Mouse (Mus musculus): ENCODE measurements around the gene Sugt1.

The Sugt1 gene

DNA sequence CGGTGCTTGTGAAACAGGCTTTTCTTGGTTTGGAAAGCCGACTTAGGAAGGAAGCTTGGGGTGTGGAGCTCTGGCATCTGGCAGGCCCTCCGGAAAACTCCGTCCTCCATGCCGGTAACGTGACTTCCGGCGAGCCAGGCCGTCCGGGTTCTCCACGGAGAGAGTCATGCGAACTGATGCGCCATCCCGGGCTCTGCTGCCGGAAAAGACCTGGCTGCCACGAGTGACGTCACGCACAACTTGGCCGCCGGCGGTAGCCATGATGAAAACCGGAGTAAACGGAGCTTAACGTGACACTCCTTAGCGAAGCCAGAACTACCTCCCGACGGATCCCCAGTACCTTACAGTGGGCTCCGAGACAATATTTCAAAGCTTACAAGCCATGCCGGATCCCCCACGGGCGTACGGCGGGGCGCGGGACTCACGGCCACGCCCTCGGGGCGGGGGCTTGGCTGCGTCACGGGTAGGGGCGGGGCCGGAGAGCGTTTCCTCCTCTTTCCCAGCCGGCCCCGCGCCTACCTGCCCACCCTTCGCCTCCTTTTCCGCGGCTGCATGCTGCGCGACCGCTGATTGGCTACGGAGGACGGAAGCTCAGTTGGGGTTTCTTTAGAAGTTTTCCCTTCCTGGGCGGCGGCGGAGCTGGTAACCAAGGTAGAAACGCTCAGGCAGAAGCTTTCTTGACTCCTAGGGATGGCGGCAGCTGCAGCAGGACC is at the start of gene Sugt1:
TSS of gene Sugt1 (plus strand) at position 553 of the 713 bp plus-strand sequence.
- peak; percentile 95 for DNase-seq (ENCODE audit: low read depth, low spot score)

DNA sequence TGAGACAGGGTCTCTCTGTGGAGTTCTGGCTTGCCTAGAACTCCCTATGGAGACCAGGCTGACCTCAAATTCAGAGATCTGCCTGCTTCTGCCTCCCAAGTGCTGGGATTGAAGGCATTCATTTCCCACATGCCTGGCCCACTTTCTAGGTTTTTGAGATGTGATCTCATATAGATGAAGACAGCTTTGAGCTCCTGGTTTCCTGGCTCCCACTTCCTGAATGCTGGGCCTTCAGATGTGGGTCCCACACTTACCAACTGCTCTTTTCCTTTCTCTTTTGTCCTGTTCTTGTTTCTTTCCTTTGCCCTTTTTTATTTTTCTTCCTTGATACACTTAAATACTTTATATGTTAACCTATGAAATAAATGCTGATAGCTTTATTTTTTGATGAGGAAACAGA is 49.6 kb upstream of the Sugt1 start:
- DNase-seq (ENCODE audit: low read depth, low spot score) = no peak

DNA sequence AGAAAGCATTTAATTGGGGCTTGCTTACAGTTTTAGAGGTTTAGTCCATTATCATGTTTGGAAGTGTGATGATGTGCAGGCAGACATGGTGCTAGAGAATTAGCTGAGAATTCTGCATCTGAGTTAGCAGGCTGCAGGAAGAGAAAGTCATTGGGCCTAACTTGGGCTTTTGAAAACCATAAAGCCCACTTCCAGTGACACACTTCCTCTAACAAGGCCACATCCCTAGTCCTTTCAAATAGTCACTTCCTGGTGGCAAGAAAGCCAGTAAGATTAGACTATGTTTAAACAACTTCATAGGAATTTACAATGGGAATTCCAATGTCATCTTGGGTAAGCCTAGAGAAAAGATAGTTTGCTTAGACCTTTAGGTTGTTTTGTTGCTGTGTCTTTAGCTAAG is 45.9 kb upstream of the Sugt1 start:
- no peak for DNase-seq (ENCODE audit: low read depth, low spot score)

DNA sequence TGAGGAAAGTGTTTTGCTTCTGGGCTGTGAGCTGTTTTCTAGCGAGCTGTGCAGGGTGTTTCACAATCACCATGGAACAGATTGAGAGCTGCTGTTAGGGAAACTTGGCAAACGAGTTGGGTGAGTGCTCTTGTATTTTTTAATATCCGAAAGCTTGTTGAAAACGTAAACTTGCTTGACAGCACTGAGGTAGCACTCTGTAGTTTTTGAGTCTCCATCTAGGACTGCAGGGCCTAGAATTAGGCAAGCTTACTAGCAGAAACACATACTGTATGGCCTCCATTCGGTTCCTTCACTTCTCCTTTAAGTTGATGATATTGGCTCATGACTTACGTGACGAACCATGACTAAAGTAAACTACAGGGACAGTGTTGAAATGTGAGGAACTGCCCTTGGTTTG is 38.1 kb upstream of the Sugt1 start:
- no peak for DNase-seq (ENCODE audit: low read depth, low spot score)

DNA sequence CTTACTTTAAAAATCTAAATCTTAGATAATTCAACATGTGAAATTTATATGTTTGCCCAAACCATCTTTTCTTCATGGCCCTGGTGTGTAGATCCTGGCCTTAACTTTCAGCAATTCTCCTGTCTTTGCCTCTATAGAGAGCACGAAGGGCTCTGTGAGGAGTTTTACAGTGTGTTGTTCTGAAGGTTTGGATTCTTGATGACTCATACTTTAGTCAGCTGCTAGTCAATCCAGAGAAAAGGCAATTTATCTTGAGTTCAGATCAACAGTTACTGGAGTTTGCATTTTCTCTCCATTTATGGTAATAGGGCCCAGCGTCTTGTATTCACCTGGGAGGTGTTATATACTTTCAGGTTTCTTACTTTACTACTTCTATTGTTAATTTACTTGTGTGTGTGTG is 35.6 kb upstream of the Sugt1 start:
- DNase-seq (ENCODE audit: low read depth, low spot score) = no peak

DNA sequence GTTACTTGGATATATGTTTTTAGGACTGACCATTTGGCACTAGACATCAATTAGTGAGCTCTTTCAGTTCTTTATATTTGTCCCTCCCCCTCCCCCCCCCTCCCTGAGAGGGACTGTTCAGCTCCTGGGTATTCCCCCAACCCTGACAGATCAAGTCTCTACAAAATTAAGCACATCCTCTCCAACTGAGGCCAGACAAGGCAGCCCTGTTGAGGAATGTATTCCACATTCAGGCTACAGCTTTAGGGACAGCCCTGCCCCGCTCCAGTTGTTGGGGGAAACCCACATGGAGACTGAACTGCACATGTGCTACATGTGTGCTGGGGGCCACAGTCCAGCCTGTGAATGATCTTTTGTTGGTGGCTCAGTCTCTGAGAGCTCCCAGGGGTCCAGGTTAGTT is 34.6 kb upstream of the Sugt1 start:
- DNase-seq (ENCODE audit: low read depth, low spot score) = no peak

DNA sequence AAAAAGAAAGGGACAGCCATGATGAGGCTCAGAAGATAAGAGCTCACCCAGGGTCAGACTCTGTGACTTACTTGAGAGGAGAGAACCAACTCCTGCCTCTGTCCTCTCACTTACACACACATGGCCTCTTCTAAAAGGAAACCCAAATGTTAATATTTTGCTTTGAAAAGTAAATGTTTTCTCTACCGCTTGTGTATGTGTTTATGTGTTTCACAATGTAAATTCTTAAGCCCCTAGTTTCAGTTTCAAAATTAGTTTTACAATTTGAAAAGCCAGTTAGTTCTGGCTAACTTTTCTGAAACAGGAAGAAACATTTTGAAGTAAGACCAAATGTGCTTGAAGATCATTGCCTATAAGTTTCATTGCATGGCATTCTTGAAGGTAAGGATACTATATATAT is 29.7 kb upstream of the Sugt1 start:
- no peak for DNase-seq (ENCODE audit: low read depth, low spot score)

DNA sequence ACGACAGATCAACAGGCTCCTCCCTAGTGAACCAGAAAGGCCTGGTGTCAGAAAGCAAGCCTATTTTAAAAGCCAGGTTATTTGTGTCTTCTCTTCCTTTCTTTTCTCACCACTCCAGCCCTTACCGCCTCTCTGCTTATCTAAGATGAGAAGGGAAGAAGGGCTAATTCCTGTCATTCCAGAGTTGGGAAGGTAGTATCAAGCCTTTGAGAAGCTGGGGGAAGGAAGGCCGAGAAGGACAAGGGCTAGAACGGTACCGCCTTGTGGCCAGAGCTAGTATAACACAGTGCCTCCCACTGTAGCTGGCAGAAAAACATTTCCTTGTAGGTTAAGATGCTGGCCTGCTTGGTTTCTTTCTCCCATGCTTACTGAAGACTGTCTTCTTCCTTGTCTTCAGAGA is 24.7 kb upstream of the Sugt1 start:
- DNase-seq (ENCODE audit: low read depth, low spot score) = peak; percentile 81

DNA sequence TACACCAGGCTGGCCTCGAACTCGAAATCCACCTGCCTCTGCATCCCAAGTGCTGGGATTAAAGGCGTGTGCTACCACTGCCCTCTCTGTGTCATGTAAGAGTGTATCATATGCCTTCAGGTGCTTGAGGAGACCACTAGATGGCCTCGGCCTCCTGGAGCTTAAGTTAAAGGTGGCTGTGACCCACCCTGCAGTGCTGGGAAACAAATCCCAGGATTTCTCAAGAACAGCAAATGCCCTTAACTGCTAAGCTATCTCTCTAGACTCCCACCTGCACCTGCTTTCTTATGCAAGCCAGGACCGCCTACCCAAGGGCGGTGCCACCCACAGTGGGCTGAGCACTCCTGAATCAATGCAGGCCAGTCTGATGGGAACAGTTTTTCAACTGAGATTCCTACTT is 22.7 kb upstream of the Sugt1 start:
- DNase-seq (ENCODE audit: low read depth, low spot score) = peak; percentile 87

DNA sequence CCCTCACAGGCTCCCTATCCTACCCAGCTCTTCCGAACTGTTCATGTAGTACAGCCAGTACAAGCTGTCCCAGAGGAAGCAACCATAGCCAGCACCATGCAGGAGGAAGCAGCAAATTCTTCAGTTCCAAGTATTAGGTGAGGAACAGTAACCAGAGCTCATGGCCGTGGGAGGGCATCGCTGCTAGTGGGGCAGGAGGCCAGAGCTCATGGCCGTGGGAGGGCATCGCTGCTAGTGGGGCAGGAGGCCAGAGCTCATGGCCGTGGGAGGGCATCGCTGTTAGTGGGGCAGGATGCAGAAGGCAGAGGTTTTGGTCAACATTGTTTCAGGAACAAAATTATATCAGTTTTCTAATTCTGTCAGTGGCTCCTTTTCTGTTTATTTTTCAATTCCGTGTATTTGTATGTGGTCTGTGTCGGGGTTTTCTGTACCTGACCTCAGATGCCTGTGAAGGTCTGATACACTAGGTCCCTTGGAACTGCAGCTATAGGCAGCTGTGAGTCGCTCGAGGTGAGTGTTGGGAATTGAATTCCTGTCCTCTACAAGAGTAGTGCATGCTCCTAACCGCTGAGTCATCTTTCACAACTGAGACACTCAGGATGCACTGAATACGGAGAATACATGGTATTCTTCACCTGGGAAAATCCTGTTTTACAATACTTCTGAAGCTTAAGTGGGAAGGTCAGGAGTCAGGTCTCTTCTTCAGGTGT is 13.9 kb upstream of the Sugt1 start:
- no peak for DNase-seq (ENCODE audit: low read depth, low spot score)

DNA sequence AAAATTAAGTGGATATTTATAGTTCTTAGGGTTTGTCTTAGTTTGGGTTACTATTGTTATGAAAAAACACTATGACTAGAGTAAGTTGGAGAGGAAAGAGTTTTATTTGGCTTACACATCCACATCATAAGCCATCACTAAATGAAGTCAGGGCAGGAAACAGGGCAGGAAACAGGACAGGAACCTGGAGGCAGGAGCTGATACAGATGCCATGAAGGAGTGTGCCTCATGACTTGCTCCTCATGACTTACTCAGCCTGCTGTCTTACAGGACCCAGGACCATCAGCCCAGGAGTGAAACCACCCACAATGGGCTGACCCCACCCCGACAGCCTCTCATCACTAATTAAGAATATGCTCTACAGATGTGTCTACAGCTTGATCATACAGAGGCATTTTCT is 13.1 kb upstream of the Sugt1 start:
- DNase-seq (ENCODE audit: low read depth, low spot score) = no peak

DNA sequence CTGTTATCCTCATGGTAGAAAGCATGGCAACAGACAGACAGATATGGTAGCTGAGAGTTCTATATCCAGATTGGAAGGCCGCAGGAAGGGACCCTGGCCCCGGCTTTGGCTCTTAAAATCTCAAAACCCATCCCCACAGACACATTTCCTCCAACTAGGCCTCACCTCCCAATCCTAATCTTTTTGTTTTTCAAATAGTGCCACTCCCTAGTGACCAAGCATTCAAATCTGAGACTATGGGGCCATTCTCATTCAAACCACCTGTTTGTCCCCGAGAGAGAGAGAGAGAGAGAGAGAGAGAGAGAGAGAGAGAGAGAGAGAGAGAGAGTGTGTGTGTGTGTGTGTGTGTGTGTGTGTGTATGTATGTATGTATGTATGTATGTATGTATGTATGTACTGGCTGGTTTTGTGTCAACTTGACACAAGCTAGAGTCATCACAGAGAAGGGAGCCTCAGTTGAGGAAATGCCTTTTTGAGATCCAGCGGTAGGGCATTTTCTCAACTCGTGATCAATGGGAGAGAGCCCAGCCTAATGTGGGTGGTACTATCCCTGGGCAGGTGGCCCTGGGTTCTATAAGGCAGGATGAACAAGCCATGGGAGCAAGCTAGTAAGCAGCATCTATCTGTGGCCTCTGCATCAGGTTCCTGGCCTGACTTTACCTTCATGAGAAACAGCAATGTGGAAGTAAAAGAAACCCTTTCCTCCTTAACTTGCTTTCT is 3.8 kb upstream of the Sugt1 start:
- DNase-seq (ENCODE audit: low read depth, low spot score) = peak; percentile 76

DNA sequence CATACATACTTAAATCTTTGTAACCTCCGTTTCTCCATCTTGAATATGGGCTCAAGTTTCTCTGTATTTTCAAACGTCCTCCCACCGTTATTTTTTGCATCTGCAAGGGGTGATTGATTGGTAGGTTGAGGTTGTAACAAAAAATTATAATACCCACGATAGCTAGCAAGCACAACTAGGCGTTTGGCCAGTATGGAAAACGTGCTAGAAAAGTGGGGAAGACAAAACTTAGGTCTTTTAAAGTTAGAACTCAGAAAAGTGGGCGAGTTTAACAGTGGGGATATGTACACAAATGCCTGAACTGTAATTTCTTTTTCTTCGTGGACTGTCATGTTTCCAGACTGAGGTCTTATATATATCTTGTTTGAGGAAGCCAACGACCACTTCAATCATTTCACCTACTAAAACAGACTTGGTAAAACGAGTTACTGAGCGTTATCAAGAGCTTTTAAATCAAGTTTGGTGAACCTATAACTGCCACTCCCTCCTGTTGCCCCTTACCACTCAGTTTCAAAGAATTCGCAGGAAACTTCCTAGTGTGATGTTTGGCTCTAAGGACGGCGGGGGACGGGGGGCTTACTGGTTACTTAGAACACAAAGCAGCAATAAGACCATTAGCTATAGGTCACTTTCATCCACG is 872 bp upstream of the Sugt1 start:
- DNase-seq (ENCODE audit: low read depth, low spot score) = no peak

DNA sequence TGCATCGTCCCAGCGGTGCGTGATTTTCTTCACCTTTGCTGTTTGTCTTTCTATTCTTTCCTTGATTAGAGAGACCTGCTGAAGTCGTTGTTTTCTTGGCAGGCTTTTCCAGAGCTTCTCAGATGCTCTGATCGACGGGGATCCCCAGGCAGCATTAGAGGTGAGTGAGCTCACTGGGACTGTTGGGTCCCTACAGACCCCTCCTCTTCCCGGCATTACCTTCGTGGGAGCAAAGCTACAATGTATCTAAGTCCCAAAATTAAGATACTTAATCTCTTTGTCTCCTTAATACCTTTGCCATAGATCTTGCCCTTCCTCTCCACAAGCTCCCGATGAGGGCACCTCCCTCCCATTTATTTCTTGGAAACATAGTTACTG is 350 bp downstream of the Sugt1 start:
- DNase-seq (ENCODE audit: low read depth, low spot score) = no peak

DNA sequence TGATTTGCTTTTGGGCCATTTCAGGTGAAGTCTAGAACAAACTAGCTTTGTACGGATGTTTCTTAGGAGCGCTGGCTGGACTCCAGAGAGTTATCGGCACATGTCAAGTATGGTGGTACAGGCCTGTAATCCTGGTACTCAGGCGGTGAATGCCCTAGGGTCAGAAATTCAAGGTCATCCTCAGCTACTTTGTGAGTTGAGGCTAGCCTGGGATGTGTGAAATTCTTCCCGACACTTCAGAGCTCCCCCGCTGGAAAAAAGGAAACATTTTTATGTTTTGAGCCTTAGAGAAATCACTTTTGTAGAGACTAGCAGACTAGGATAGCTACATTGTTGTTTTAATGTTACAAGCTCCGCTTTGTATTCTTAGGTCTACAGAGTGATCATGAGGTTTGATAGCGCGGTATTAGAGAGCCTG is 1.1 kb downstream of the Sugt1 start:
- peak; percentile 30 for DNase-seq (ENCODE audit: low read depth, low spot score)

DNA sequence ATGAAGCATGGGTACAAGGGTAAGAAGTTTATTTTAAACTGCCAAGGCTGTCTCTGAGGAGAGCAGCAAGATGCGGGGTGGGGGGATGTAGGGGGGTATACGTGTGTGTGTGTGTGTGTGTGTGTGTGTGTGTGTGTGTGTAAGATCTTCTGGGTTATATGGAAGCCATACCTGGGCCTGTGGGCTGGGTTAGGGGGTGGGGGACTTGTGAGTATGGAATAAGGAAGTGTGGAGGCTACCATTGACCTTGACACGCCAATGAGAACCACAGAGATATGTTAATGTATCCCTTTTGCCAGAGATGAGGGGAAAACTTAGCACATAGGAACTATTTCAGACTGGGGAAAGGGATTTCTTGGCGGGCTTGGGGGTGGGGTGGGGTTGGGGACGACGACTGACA is 1.9 kb downstream of the Sugt1 start:
- no peak for DNase-seq (ENCODE audit: low read depth, low spot score)

DNA sequence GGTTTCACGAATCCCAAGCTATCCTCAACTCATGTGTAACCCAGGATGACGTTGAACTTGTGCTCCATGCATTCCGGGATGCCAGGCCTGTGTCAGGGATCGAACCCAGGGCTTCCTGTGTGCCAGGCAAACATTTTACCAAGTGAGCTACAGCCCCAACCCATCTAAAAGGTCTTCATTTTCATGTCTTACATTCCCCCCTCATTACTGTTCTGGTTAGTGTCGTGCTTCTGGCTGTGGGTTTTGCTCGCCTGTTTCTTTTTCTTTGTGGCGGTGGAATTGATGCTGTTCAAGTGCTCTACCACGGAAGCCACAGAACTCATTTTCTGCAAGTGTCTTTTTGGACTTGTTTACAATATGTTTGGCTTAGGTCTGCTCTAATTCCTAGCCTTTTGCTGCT is 3.4 kb downstream of the Sugt1 start:
- DNase-seq (ENCODE audit: low read depth, low spot score) = no peak

DNA sequence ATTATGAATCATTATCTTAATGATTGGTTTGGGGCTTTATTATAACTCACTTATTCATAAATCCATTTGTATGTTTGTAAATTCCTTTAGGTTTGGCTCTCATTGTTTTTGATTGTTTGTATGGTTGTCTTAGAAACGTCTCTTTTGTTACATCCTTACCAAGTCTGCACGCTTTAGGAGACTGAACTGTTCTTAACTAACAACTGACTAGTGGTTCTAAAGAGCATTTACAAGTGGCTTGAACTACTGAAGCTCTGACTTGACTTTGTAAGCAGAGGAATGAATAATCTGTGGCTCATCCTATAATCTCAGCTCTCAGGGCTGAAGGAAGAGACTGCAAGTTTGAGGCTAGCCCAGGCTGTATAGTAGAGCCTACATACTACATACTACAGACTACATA is 4.1 kb downstream of the Sugt1 start:
- DNase-seq (ENCODE audit: low read depth, low spot score) = no peak

DNA sequence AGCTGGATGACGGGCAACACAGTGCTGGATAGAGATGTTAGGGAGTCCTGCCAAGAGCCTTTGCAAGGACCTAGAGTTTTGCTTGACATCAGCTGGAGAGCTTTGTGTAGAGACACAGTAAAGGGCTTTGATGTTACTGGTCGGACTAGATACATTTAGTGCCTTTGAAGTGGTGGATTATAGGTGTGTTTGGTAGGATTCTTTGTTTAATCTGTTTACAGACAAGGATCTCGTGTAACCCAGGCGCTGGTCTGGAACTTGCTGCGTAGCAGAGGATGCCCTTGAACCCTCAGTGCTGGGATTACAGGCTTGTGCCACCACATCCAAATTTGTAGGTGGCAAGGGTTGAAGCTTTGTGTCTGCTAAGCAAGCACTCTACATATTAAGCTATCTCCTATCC is 6.6 kb downstream of the Sugt1 start:
- no peak for DNase-seq (ENCODE audit: low read depth, low spot score)

DNA sequence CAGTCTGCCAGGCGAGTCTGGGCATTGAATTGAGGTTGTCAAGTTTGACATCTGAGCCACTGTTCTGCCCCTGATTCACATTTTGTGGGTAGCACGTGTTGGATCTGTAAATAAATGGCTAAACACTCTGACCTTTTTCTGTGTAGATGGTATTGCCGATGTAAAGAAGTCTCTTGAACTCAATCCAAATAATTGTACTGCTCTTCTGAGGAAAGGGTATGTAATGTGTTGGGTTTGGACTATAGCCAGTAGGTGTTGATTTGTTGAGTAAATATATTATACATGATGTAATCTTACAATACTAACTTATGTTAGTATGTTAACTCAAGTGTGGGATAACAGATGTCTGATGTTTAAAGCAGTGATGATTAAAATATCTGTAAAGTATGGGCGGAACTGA is 9.1 kb downstream of the Sugt1 start:
- no peak for DNase-seq (ENCODE audit: low read depth, low spot score)

DNA sequence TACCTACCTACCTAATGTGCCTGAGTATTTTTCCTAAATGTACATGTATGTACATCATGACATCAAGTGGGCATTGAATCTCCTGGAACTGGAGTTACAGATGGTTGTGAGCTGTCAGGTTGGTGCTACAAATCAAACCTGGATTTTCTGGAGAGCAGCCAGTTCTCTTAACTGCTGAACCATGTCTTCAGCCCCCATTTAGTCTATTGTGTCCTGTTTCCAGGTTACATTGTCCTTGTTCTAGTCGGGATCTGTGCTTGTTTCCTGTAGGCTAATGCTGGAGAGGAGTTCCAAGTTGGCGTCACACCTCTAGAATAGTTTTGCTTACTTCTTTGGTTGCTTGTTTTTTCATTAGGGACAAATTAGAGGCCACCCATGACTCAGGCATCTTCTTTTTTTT is 18.4 kb downstream of the Sugt1 start:
- no peak for DNase-seq (ENCODE audit: low read depth, low spot score)

DNA sequence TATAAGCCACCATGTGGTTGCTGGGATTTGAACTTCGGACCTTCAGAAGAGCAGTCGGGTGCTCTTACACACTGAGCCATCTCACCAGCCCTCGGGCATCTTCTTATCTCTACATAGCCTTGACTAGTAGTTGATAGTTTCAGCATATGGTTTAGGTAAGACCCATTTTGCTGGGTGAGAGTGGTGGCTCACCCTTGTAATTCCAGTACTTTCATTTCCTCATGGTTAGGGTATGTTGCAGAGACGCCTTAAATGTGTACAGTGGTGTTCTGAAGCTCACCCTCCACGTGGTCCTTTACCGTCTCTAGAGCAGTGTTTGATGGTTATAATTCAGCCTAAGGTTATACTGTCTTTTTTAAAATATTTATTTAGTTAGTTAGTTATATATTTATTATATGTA is 18.9 kb downstream of the Sugt1 start:
- no peak for DNase-seq (ENCODE audit: low read depth, low spot score)

All from ZHBTc4 (cell line).